Mouse (Mus musculus) megakaryocyte, embryonic 14.5 days (primary cell): ENCODE measurements around the gene Slc25a34.

Source experiments
- FLI1 ChIP-seq: IDR thresholded peaks from 2 replicates; pipeline ENCODE4 v1.6.1; 2012; ENCODE audit warnings: low read length, inconsistent platforms, mixed read lengths
- GATA1 ChIP-seq: IDR thresholded peaks from 3 replicates; pipeline ENCODE4 v1.6.1; 2012; ENCODE audit warnings: mixed read lengths, low read length, inconsistent platforms, borderline replicate concordance

- no peak for TF ChIP-seq FLI1
- no peak for TF ChIP-seq GATA1
These were observed 50.2 kb downstream of the Slc25a34 start for GRCm38 (mm10) chr4:141573359-141573966.
